Mouse (Mus musculus) heart, postnatal 4 days (tissue): ENCODE data around the gene Gm867. TPM values are rescaled to one million over a fixed set of nuclear protein-coding genes. Genes with fewer than 3 reads are reported as not detected.

Experiments used
- DNase-seq: peaks from one replicate; pipeline ENCODE4 v3.0.0; 2021
- total RNA-seq, 2 experiments: library from RNA; stranded (reverse); gene quantifications; 2 replicates each; pipeline ENCODE4 v1.2.3; 2021

Gm867 gene
- total RNA-seq, 2 experiments from 2014 or later, result not detected

DNA sequence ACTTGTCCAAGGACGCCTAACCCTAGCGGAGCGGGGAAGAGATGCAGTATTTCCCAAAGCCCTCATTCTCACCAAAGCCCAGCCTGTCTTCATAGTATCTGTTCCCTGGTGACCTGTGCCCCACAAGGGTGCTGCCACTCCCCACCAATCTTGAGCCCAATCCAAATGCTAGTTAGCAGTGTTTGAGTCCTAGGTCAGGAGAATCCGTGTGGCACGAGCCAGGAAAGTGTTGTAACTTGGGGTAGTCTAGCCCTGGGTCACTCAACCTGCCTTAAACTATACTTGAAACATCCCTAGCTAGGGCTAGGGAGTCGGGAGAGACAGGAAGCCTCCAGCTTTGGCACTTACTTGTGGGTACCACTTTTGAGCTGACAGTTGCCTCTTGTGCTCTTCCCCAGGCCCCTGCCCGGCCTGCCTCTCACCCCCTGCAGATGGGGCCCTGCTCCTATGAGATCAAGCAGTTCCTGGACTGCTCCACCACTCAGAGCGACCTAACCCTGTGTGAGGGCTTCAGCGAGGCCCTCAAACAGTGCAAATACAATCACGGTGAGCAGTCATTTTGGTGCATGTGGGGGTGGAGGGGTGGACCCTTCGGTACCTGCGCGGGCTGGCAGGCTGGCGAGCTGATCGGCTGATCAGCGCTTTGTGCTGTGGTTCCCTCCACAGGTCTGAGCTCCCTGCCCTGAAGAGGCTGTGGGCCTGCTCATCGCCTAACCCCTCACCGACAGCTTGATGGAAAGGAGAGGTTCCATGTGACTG lies 3.4 kb downstream of the Gm867 start:
- DNase-seq, result no peak

GRCm38 (mm10) chr10:75935680-75936541 lies 4.6 kb downstream of the Gm867 start, which contains the start of gene Mmp11:
TSS of gene Mmp11 (minus strand) at chr10:75936496.
- peak; percentile 78 for DNase-seq

- no peak for DNase-seq
These were observed 5.5 kb downstream of the Gm867 start for GRCm38 (mm10) chr10:75934991-75935390.

DNA sequence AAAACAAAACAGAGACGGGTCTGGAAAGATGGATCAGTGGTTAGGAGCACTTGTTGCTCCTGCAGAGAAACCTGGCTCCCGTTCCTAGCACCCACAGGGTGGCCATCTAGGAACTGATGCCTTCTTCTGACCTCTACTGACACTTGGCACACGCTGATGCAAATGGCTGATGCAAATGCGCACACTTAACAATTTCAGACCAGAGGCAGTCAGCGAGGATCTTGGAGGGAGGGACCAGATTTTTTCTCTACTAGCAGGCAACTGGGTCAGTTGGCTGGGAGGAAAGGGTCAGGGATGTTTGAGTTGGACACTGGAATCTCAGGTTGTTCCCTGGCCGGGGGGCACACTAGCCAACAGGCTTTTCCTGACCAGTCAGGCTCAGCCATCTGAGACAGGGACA lies 7.6 kb downstream of the Gm867 start, which contains the start of gene Chchd10:
Gene Chchd10 (plus strand): TSS at position 240 of the 400 bp plus-strand sequence.
- no peak for DNase-seq

- DNase-seq, result peak; percentile 73
These were observed 8.3 kb downstream of the Gm867 start for GRCm38 (mm10) chr10:75932081-75932678.

GRCm38 (mm10) chr10:75931311-75931710 lies 9.2 kb downstream of the Gm867 start:
- no peak for DNase-seq

DNA sequence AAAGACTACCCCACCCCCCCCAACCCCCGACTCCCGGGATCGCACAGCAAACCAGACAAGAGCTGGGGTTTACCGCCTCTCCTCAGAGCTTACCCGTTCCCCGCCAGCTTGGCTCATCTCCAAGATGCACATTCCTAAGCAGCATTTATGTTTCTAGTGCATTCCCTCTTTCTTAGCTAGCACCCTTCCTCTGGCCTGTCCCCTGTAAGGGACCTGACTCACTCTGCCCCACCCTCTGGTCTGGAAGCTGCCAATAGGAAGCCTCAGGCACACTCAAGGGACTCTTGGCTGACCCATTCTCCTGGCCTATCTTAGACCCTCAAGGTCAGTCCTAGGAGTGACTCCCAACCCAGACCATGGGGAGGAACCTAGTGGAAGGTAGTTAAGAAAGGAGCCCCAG lies 10.2 kb downstream of the Gm867 start:
- DNase-seq, result peak; percentile 49

DNA sequence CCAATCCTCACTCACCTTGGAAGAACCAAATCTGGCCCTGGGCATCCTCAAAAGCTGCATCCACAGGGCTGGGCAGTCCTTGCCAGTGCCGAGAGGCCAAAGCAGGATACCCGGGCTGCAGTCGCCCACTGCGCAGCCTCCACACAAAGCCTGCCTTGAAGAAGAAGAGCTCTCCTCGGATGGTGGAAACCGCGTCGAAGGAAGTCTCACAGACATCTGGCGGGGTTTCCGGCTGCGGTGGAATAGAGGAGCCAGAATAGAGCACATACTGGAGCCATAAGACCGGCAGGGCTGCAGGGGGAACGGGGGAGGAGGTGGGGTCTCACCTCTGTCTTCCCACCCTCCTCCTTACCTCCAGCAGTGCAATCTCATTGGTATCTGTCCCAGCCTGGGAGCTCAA lies 14.1 kb downstream of the Gm867 start:
- no peak for DNase-seq

DNA sequence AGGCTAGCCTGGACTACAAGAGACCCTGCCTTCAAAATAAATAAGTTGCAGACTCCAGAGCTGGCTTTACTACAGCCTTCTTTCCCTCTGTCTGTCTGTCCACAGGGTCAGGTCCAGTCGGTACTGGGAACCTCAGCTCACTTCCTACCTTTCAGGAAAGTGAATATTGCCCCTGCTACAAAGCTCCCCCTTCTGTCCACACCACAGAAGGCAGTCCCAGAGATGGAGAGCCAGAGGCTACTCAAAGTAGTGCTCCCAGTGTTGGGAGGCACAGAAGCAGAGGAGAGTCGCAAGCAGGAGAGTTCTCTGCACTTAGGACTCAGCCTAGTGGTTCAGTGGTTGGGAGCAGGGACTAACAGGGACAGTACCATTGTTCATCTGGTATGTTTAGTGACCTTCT lies 16.1 kb downstream of the Gm867 start:
- no peak for DNase-seq

GRCm38 (mm10) chr10:75921726-75922560 lies 18.5 kb downstream of the Gm867 start:
- peak; percentile 40 for DNase-seq

DNA sequence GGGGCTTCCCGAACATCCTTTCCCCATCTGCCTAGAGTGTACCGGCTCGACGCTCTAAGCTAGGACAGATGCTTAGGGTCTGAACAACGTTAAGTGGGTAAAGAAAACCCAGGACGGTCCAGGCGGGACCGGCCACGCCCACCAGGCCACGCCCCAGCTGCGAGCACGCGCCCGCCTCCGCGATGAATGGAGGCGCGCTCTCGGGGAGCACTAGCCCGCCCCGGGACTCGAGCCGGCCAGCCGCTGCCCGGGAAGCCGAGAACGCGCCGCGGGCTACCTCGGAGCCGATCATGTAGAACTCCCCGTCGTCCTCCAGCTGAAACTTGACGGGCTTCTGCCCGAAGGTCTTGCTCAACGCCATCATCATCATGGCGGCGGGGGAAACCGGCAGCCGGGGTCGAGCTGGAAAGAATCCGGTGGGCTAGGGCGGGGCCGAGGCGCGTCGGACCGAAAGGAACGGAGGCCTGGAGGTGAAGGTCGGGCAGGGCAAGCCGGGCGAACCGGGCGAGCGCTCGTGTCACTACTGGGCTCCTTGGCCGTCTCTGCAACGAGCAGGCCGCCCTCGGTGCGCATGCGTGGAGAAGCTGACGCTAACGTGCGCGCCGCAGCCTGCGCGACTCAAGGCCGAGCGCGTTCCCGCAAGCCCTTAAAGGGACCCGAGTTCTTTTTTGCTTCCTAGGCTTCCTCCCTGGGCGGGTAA lies 19.3 kb downstream of the Gm867 start, which contains the start of gene Smarcb1:
Gene Smarcb1 (minus strand): TSS at position 592 of the 700 bp plus-strand sequence.
- DNase-seq, result peak; percentile 96

GRCm38 (mm10) chr10:75919026-75919425 lies 21.4 kb downstream of the Gm867 start:
- no peak for DNase-seq

- DNase-seq, result no peak
These were observed 23.6 kb downstream of the Gm867 start for GRCm38 (mm10) chr10:75916840-75917239.

DNA sequence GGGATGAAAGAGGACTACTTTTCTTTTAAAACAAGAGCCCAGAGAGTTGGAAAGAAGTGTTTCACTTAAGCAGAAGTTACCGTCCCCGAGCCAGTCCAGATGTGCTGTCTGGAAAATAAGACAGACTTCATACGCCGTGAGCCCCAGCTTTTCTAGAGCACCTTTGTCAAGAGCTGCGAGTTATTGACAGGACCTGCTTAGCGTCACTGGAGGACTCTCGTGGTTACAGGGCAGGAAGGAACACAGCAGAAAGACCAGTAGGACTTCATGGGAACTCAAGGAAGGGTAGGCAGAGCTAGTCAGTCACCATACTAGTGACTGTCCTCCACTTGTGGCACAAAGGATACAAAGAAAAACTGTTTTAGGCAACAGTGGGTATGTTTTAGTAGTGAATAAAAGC lies 24.9 kb downstream of the Gm867 start:
- no peak for DNase-seq

GRCm38 (mm10) chr10:75913013-75913589 lies 27.4 kb downstream of the Gm867 start:
- no peak for DNase-seq

DNA sequence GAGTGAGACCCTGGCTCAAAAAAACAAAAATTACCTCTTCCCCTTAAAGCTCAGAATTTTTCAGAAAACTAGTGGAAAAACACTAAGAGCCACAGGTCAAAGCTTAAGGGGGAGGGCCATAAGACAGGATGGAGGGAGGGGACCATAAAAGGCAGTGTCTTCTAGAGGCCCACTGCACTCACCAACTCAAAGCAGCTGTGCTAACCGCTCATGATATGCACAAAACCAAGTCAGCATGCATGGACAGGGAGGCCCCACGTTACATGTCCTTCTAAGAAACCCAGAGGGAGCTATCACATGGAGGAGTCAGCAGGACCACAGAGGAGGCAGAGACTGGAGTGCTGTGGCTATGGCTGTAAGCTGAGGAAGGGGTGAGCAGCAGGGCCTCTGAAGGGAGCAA lies 29.8 kb downstream of the Gm867 start:
- no peak for DNase-seq

- DNase-seq, result no peak
These were observed 33.6 kb downstream of the Gm867 start for GRCm38 (mm10) chr10:75906882-75907281.

DNA sequence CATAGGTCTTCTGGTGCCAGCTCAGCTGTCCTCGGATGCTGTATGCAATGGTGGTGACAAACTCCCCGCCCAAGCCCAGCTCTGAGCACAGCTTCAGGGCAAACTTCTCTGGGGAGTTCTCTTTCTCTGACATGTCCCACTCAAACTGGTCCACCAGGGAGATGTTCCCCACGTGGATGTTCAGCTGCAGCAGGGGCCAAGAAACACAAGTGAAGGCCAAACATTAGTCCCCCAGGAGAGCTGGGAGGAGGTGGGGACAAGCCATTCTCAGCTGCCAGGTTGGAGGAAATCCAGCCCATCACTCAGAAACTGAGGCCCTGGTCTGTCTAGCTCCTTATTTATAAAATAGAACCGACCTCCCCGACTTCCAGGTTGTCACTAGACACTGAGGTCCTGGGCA lies 36.1 kb downstream of the Gm867 start:
- no peak for DNase-seq

GRCm38 (mm10) chr10:75898846-75899245 lies 41.6 kb downstream of the Gm867 start:
- DNase-seq, result peak; percentile 52

GRCm38 (mm10) chr10:75898039-75898564 lies 42.4 kb downstream of the Gm867 start:
- no peak for DNase-seq

GRCm38 (mm10) chr10:75897373-75897772 lies 43.1 kb downstream of the Gm867 start:
- peak; percentile 76 for DNase-seq
